Mouse (Mus musculus) liver, adult 2 months (tissue): ENCODE data around the gene Tstd2. TPM values are rescaled to one million over a fixed set of nuclear protein-coding genes. Genes with fewer than 3 reads are reported as not detected.
A peak's percentile ranks its signal among the peaks of the same experiment; 100 is the strongest.

ENCODE experiments used
- DNase-seq: peaks from one replicate; pipeline ENCODE4 v3.0.0-alpha.2; 2011; ENCODE audit warnings: low read depth, low spot score; ENCODE audit errors: extremely low read depth
- H3K27ac ChIP-seq: fragments of 200-500 bp; replicated peaks from 2 replicates; pipeline ENCODE4 v1.5.1; 2012; ENCODE audit warnings: low read depth, mild to moderate bottlenecking, control low read depth, inconsistent platforms, low read length; ENCODE audit not compliant: insufficient read depth
- H3K27me3 ChIP-seq: fragments of 200-500 bp; 2 replicates; pipeline ENCODE4 v1.6.1; 2012; ENCODE audit warnings: mild to moderate bottlenecking, moderate library complexity, low read length, inconsistent platforms; ENCODE audit not compliant: control insufficient read depth, insufficient read depth
- H3K36me3 ChIP-seq: fragments of 200-500 bp; 2 replicates; pipeline ENCODE4 v1.6.1; 2012; ENCODE audit warnings: low read length, inconsistent platforms; ENCODE audit not compliant: control insufficient read depth, insufficient read depth
- H3K4me1 ChIP-seq: fragments of 200-500 bp; 2 replicates; pipeline ENCODE4 v1.6.1; 2011; ENCODE audit warnings: low read length; ENCODE audit not compliant: control insufficient read depth, insufficient read depth
- H3K4me3 ChIP-seq: fragments of 200-500 bp; 2 replicates; pipeline ENCODE4 v1.5.1; 2011; ENCODE audit warnings: low read depth, mild to moderate bottlenecking, control low read depth, low read length, moderate library complexity; ENCODE audit not compliant: insufficient read depth
- H3K79me2 ChIP-seq: fragments of 200-500 bp; 2 replicates; pipeline ENCODE4 v1.6.1; 2012; ENCODE audit warnings: inconsistent platforms, mild to moderate bottlenecking, low read length, moderate library complexity; ENCODE audit not compliant: control insufficient read depth, insufficient read depth
- H3K9ac ChIP-seq: fragments of 200-500 bp; 2 replicates; pipeline ENCODE4 v1.6.1; 2012; ENCODE audit warnings: low read depth, mild to moderate bottlenecking, control low read depth, inconsistent platforms, low read length
- CTCF ChIP-seq: fragments of 200-500 bp; IDR thresholded peaks from 2 replicates; pipeline ENCODE4 v1.5.1; 2011; ENCODE audit warnings: low read depth, low read length, control low read depth
- POLR2A ChIP-seq: fragments of 200-500 bp; IDR thresholded peaks from 2 replicates; pipeline ENCODE4 v1.6.1; 2011; ENCODE audit warnings: low read length, control low read depth; ENCODE audit not compliant: insufficient read depth; ENCODE audit errors: extremely low read depth
- WGBS: fragments of 180-500 bp; shearing (Covaris S2); methylation state at CpG from one replicate; pipeline ENCODE4 v1.1.7; 2018; 5-methylcytosine and 5-hydroxymethylcytosine counted together
- polyA plus RNA-seq: library from polyadenylated mRNA; depleted of rRNA; stranded (reverse); fragments of >200 nt; gene quantifications from 2 replicates; pipeline ENCODE4 v1.2.3, GENCODE M21; 2012
- total RNA-seq: library from RNA; depleted of rRNA; stranded (reverse); fragments of >200 nt; gene quantifications from 2 replicates; pipeline ENCODE4 v1.2.3, GENCODE M21; 2014

Gene Tstd2
- total and polyA plus RNA-seq, 2 experiments = 10.5 to 13.0 TPM

DNA sequence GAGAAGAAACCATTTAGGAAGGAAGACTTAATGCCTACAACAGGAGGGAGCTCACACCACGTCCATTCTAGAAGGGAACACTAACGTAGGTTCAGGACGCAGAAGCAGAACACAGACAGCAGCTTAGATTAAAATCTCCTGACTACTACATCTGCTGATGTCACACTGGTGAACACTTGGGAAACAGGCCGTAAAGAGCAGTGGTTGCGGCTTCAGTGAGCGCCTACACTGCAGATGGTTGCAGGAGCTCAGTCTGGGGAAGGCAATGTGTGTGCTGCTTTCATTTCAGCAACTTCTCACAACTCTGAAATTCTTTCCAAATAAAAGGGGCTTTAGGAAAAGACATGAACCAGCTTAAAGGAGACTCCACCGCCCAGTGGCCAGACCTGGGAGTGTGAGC, 39.0 kb upstream of the Tstd2 start:
- Histone ChIP-seq H3K27me3 (no peaks in the 10 kb centered on the region), H3K79me2 (no peaks in the 10 kb centered on the region), H3K9ac (no peak overlapping the region), H3K4me3 (no peak overlapping the region), H3K4me1 (no peaks in the 10 kb centered on the region), H3K27ac (no peak overlapping the region), H3K36me3 (peaks cover 52% of the 10 kb centered on the region)
- WGBS = 95% methylated on average over 7 of the region's 7 CpGs
- no peak for TF ChIP-seq CTCF
- TF ChIP-seq POLR2A = no peak
- DNase-seq = no peak

DNA sequence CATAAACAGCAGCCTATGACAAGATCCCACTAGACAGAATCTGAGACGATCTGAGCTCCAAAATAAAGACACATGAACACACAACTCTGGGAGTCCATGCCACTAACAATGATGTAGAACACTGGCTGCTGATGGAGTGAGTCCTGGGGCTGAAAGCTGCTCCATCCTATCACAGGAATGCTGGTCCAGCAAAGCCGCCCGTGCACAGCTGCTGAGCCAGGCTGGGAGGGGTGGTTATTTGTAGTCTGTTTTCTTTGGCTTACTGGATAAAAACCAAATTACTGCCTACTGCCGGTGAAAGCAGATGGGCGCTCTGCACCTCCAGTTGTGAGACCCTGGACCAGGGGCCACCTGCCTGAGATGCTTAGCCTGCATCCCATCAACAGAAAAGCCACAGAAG, 38.5 kb upstream of the Tstd2 start:
- 83% methylated on average over 5 of the region's 5 CpGs for WGBS
- Histone ChIP-seq H3K9ac (no peak overlapping the region), H3K4me1 (no peaks in the 10 kb centered on the region), H3K4me3 (no peak overlapping the region), H3K27ac (no peak overlapping the region), H3K36me3 (peaks cover 51% of the 10 kb centered on the region), H3K27me3 (no peaks in the 10 kb centered on the region), H3K79me2 (no peaks in the 10 kb centered on the region)
- DNase-seq = no peak
- no peak for TF ChIP-seq POLR2A
- TF ChIP-seq CTCF = no peak

DNA sequence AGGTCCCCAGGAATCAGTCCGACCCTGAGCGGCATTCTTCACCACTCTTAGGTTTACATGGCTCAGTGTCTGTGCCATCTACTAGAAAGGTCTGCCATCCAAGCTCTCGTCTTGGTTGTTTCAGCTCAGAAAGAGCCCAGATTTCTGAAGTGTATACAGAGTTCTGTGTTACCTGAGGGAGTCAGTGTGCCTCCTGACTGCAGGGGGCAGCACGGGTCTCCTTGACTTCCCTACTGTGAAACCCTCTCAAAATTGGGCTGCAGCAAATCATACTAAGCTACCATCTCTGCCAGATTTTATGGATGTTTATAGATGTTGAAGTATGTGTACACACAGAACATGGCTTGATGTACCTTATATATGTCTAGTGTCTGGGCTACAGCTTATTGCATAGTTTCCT, 37.8 kb upstream of the Tstd2 start:
- Histone ChIP-seq H3K79me2 (no peaks in the 10 kb centered on the region), H3K36me3 (peaks cover 50% of the 10 kb centered on the region), H3K27me3 (no peaks in the 10 kb centered on the region), H3K4me3 (no peak overlapping the region), H3K27ac (no peak overlapping the region), H3K4me1 (no peaks in the 10 kb centered on the region), H3K9ac (no peak overlapping the region)
- no peak for DNase-seq
- WGBS = 84% methylated on average over 4 of the region's 4 CpGs
- TF ChIP-seq POLR2A (no peak), CTCF (peak; percentile 27; the same call in 1 of the 2 replicates)

DNA sequence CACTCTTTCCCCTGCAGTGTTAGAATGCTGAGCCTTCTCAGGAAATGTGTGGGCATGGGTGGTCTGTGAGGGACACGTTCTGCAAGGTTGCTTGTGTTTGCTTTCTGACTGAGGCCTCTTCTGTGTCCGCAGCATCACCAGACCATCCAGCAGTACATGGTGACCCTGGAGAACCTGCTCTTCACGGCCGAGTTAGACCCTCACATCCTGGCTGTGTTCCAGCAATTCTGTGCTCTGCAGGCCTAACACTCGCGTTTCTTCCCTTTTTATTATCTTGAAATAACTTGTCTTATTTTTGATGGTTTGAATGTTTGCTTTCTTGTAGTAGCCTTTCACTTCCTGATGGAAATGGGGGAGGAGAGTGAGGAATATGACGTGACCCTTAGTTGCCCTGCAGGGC, 33.3 kb upstream of the Tstd2 start:
- Histone ChIP-seq H3K79me2 (no peaks in the 10 kb centered on the region), H3K4me3 (no peak overlapping the region), H3K27me3 (no peaks in the 10 kb centered on the region), H3K4me1 (no peaks in the 10 kb centered on the region), H3K36me3 (peaks cover 66% of the 10 kb centered on the region), H3K9ac (no peak overlapping the region), H3K27ac (no peak overlapping the region)
- WGBS = 65% methylated on average over 7 of the region's 7 CpGs
- no peak for DNase-seq
- TF ChIP-seq CTCF = no peak

DNA sequence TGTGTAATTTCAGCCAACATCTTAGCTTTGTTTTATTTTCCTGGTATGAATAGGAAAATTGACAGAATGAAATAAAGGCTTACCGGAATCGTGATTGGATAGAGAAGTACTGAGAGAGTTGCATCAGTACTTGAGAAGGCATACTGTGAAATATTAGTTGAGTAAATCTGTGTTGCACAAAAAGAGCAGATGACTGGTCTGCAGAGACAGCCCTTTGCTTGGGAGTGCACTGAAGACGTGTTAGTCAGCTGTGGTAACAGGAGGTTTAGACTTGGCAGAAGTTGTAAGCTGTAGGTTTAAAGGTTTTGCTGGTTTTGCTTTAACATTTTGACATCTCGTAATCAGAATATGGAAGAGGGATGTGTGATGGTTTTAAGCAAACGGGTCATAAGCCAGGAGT, 27.3 kb upstream of the Tstd2 start:
- no peaks in the 10 kb centered on the region for H3K27me3 ChIP-seq
- peaks cover 69% of the 10 kb centered on the region for H3K36me3 ChIP-seq
- no peaks in the 10 kb centered on the region for H3K4me1 ChIP-seq
- H3K27ac ChIP-seq = no peak overlapping the region
- TF ChIP-seq POLR2A (no peak), CTCF (no peak)
- H3K79me2 ChIP-seq = no peaks in the 10 kb centered on the region
- no peak overlapping the region for H3K4me3 ChIP-seq
- DNase-seq = no peak
- 95% methylated on average over 5 of the region's 5 CpGs for WGBS
- H3K9ac ChIP-seq = no peak overlapping the region

DNA sequence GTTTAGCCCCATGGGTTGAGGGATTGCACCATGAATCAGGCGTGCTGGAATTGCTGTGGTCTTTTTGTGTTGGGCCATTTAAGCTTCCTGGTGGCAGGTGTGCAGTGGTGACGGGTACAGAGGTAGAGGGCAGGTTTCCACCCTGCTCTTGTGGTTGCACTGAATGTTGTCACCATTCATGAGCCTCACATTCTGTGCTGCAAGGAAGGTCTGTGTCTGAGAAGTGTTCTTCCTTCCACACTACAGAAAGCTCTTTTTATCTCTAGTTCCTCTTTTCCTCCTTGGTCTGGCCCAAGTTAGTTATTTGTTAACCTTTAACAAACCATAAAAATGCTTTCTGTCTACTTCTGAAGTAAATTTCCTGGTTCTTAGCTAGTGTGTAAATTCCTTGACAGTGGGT, 25.5 kb upstream of the Tstd2 start:
- H3K4me1 ChIP-seq = no peaks in the 10 kb centered on the region
- DNase-seq = no peak
- WGBS = 90% methylated on average over 2 of the region's 2 CpGs
- H3K9ac ChIP-seq = no peak overlapping the region
- H3K4me3 ChIP-seq = no peak overlapping the region
- peaks cover 61% of the 10 kb centered on the region for H3K36me3 ChIP-seq
- H3K79me2 ChIP-seq = no peaks in the 10 kb centered on the region
- TF ChIP-seq CTCF (no peak), POLR2A (no peak)
- no peak overlapping the region for H3K27ac ChIP-seq
- no peaks in the 10 kb centered on the region for H3K27me3 ChIP-seq
